Mouse (Mus musculus) lung, postnatal 25 days (tissue): Measurements from ENCODE around the gene Ccnb2.

Experiments used
- DNase-seq: peaks from one replicate; pipeline ENCODE4 v3.0.0; 2022; ENCODE audit warnings: low spot score

The Ccnb2 gene

GRCm38 (mm10) chr9:70384494-70384893 is 36.9 kb downstream of the Ccnb2 start:
- no peak for DNase-seq

GRCm38 (mm10) chr9:70383750-70384149 is 37.6 kb downstream of the Ccnb2 start:
- no peak for DNase-seq

- no peak for DNase-seq
Measured at GRCm38 (mm10) chr9:70382091-70382490, 39.3 kb downstream of the Ccnb2 start.

- DNase-seq: no peak
Measured at GRCm38 (mm10) chr9:70379502-70380467, 41.6 kb downstream of the Ccnb2 start.

- DNase-seq: no peak
Measured at GRCm38 (mm10) chr9:70371638-70372037, 49.7 kb downstream of the Ccnb2 start.

GRCm38 (mm10) chr9:70366898-70367297 is 54.4 kb downstream of the Ccnb2 start:
- DNase-seq: no peak

- no peak for DNase-seq
Measured at GRCm38 (mm10) chr9:70365915-70366314, 55.4 kb downstream of the Ccnb2 start.

- no peak for DNase-seq
Measured at GRCm38 (mm10) chr9:70364741-70365140, 56.6 kb downstream of the Ccnb2 start.

- DNase-seq: no peak
Measured at GRCm38 (mm10) chr9:70359402-70360131, 61.8 kb downstream of the Ccnb2 start.
